ENCODE assay signal across 28 mouse cellular contexts in the genomic region with DNA sequence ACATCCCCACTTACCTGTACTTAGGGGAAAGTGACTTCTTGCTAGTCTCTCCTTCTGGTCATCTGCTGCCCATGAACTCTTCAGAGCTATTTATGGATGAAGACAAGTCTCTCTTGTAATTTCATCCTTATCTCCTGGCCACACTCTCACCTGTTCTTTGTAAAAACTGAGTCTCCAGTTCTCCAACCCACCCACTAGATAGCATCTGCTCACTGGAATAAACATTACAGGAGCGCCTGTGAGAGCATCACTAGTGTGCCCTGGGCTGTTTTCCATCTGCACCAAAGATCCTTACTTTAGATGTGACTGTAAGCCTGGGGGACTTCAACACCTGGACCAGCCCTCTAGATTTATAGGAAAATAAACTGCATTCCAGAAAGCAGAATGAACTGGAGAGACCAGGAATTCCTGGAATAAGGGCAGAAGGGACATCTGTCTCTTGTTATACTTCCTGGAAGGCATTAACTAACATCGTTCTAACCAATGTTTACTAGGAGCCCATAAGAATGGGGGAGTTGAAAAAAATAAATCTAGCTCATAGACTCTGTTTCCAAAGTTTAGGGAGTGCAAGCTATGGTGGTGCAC. TPM values are rescaled to one million over a fixed set of nuclear protein-coding genes. Genes with fewer than 3 reads are reported as not detected.
"Had no signal": no experiment of that assay in that cellular context is flagged by ENCODE, and none has a peak within 500 bp of the region (broad histone marks: within the 10 kb centered on the region; RNA-seq: fewer than 3 reads in every experiment).

A gene (minus strand): TSS at position 51 of the 585 bp plus-strand sequence.

- DNase-seq: kidney, adult 18-20 months; kidney, adult 9 months; kidney, postnatal 25 days; layer of hippocampus, postnatal 36 days; liver, postnatal 0 days; lung, embryonic 14.5 days; retina, postnatal 1 day; right cerebral cortex, postnatal 25 days; thymus, adult 2 months; thymus, postnatal 14 days; thymus, postnatal 4 days had no signal

- H3K4me3 ChIP-seq: layer of hippocampus, adult 2 months; left cerebral cortex, adult 2 months; limb, embryonic 15.5 days; midbrain, embryonic 10.5 days; midbrain, embryonic 13.5 days; myocyte; neural tube, embryonic 13.5 days had no signal

- H3K9me3 ChIP-seq: limb, embryonic 15.5 days; midbrain, embryonic 10.5 days; midbrain, embryonic 13.5 days; neural tube, embryonic 13.5 days had no signal

- H3K27me3 ChIP-seq: limb, embryonic 15.5 days; midbrain, embryonic 13.5 days; neural tube, embryonic 13.5 days had no signal

- H3K9ac ChIP-seq: limb, embryonic 15.5 days; liver, embryonic 14.5 days; liver, postnatal 0 days; lung, embryonic 14.5 days; midbrain, embryonic 13.5 days; neural tube, embryonic 13.5 days had no signal

- H3K4me1 ChIP-seq: limb, embryonic 15.5 days; midbrain, embryonic 10.5 days; midbrain, embryonic 13.5 days; neural tube, embryonic 13.5 days had no signal

- H3K36me3 ChIP-seq: limb, embryonic 15.5 days; midbrain, embryonic 10.5 days; midbrain, embryonic 13.5 days; neural tube, embryonic 13.5 days had no signal

- H3K27ac ChIP-seq: layer of hippocampus, adult 2 months; left cerebral cortex, adult 2 months; limb, embryonic 15.5 days; liver, embryonic 14.5 days; macrophage; midbrain, embryonic 10.5 days; midbrain, embryonic 13.5 days; neural tube, embryonic 13.5 days had no signal

- H3K4me2 ChIP-seq: limb, embryonic 15.5 days; liver, embryonic 11.5 days; lung, embryonic 14.5 days; midbrain, embryonic 13.5 days; neural tube, embryonic 13.5 days had no signal

- ATAC-seq: liver, postnatal 0 days; lung, postnatal 0 days; midbrain, embryonic 13.5 days; midbrain, embryonic 16.5 days had no signal

RNA-seq across cellular contexts. Expression of the gene that starts here (rescaled TPM):
- polyA plus RNA-seq: kidney, embryonic 16.5 days; large intestine, adult 2 months; limb, embryonic 15.5 days; liver, embryonic 11.5 days; liver, embryonic 14.5 days; liver, postnatal 0 days; lung, embryonic 14.5 days; lung, postnatal 0 days; macrophage; midbrain, embryonic 10.5 days; midbrain, embryonic 13.5 days; midbrain, embryonic 16.5 days; myocyte; neural tube, embryonic 13.5 days; spleen, adult 2 months; stomach, embryonic 16.5 days; testis, adult 2 months had no signal
